Mouse (Mus musculus) heart, embryonic 16.5 days (tissue): Measurements from ENCODE around the gene 5430402E10Rik. TPM values are rescaled to one million over a fixed set of nuclear protein-coding genes. Genes with fewer than 3 reads are reported as not detected.
"Not testable (repeated sequence)": the region's sequence is repeated elsewhere in the genome, so short reads cannot be mapped to it uniquely, and the experiment has no call there.

ENCODE experiments used
- ATAC-seq: fragments of 200-750 bp; cut with Nextera tagmentation; replicated peaks from 2 replicates; pipeline ENCODE4 v1.8.0; 2017; ENCODE audit warnings: moderate number of reproducible peaks; ENCODE audit not compliant: insufficient read depth, low FRiP score; ENCODE audit errors: extremely low read depth
- H3K27ac ChIP-seq: fragments of 300-500 bp; sonication (generic); 2 replicates; pipeline ENCODE4 v1.5.1; 2014; ENCODE audit warnings: mild to moderate bottlenecking, low read length, control low read depth, moderate library complexity
- H3K27me3 ChIP-seq: fragments of 300-500 bp; sonication (generic); 2 replicates; pipeline ENCODE4 v1.6.1; 2014; ENCODE audit warnings: low read length, mixed read lengths; ENCODE audit not compliant: control insufficient read depth, insufficient read depth
- H3K36me3 ChIP-seq: fragments of 300-500 bp; sonication (generic); 2 replicates; pipeline ENCODE4 v1.6.1; 2014; ENCODE audit not compliant: control insufficient read depth, insufficient read depth
- H3K4me1 ChIP-seq: fragments of 300-500 bp; sonication (generic); 2 replicates; pipeline ENCODE4 v1.6.1; 2014; ENCODE audit warnings: low read length, mixed read lengths; ENCODE audit not compliant: control insufficient read depth, insufficient read depth
- H3K4me2 ChIP-seq: fragments of 300-500 bp; sonication (generic); 2 replicates; pipeline ENCODE4 v1.6.1; 2014; ENCODE audit warnings: low read depth, mild to moderate bottlenecking, control low read depth, low read length
- H3K4me3 ChIP-seq: fragments of 300-500 bp; sonication (generic); 2 replicates; pipeline ENCODE4 v1.5.1; 2014; ENCODE audit warnings: mild to moderate bottlenecking, control low read depth, low read length
- H3K9ac ChIP-seq: fragments of 300-500 bp; sonication (generic); 2 replicates; pipeline ENCODE4 v1.6.1; 2014; ENCODE audit warnings: low read length, control low read depth
- H3K9me3 ChIP-seq: fragments of 300-500 bp; sonication (generic); replicated peaks from 2 replicates; pipeline ENCODE4 v1.6.1; 2016; ENCODE audit warnings: low read length; ENCODE audit not compliant: control insufficient read depth
- WGBS: fragments of 180-500 bp; shearing (Covaris S2); extraction: QIAGEN DNeasy Blood & Tissue Kit; methylation state at CpG from one replicate; pipeline ENCODE4 v1.1.7; 2014; 5-methylcytosine and 5-hydroxymethylcytosine counted together
- polyA plus RNA-seq: library from polyadenylated mRNA; unstranded; fragments of >200 nt; fragmentation: Nextera tagmentation; extraction: Ambion mirVana; gene quantifications from 2 replicates; pipeline ENCODE4 v1.2.1, GENCODE M21; 2015

5430402E10Rik gene
- polyA plus RNA-seq = not detected in 2 replicates

DNA sequence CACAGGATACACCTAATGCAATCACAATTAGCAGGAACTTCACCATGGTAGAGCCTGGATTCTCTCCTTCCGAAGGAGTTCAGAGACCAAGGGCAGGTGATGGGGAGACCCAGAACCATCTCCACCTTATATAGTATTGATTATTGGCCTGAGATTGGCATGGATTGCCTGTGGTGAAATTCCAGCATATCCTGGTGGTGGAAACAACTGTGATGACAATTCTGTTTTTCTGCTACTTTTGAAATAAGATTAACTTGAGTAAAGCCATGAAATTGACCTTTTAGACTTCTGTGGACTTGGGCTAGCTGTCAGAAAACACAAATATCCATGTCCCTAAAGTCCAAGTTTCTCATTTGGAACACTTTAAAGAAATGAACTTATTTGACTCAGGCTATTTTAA, at the start of gene 5430402E10Rik:
TSS of gene 5430402E10Rik (minus strand) at position 101 of the 400 bp plus-strand sequence.
- H3K4me2 ChIP-seq, ATAC-seq, H3K9me3 ChIP-seq, H3K27ac ChIP-seq, H3K27me3 ChIP-seq, H3K4me1 ChIP-seq, H3K36me3 ChIP-seq, H3K4me3 ChIP-seq, H3K9ac ChIP-seq: not testable (repeated sequence)
- WGBS = 67% methylated on average over 1 of the region's 1 CpGs

DNA sequence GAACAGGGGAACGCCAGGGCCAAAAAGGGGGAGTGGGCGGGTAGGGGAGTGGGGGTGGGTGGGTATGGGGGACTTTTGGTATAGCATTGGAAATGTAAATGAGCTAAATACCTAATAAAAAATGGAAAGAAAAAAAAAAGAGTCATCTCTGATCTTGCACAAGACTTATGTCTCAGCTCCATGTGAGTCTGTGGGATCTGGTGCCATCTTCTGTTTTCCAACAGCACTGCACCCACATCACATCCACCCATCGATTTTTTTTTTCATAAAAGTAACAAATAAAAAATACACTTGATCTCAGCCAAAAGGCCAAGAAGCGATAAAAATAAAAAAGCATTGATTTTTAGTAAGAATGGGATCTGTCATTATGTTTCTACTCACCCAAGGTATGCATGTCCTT, 44.8 kb downstream of the 5430402E10Rik start:
- H3K9me3 ChIP-seq, ATAC-seq: not testable (repeated sequence)
- WGBS = 44% methylated on average over 2 of the region's 4 CpGs

More for the DNA sequence above, 44.8 kb downstream of the 5430402E10Rik start:
- not testable (repeated sequence) for H3K4me3 ChIP-seq, H3K36me3 ChIP-seq, H3K4me1 ChIP-seq, H3K27ac ChIP-seq, H3K9ac ChIP-seq, H3K27me3 ChIP-seq, H3K4me2 ChIP-seq

Other genes starting within 250 kb of the 5430402E10Rik start
- 12.8 and 14.1 TPM in 2 replicates for gene Prkx, start 128.8 kb downstream of the 5430402E10Rik start, polyA plus RNA-seq
- not detected in 2 replicates for gene Pbsn, start 71.4 kb downstream of the 5430402E10Rik start, polyA plus RNA-seq
- gene Gm14744, start 60.3 kb downstream of the 5430402E10Rik start, polyA plus RNA-seq = not detected in 2 replicates
- not detected in 2 replicates for gene Obp1a, start 166.3 kb upstream of the 5430402E10Rik start, polyA plus RNA-seq
- not detected in 2 replicates for gene Gm5938, start 200.4 kb upstream of the 5430402E10Rik start, polyA plus RNA-seq